Mouse (Mus musculus): ENCODE results near the gene 1700102P08Rik. TPM values are rescaled to one million over a fixed set of nuclear protein-coding genes. Genes with fewer than 3 reads are reported as not detected.

Gene 1700102P08Rik
- total RNA-seq, 2 experiments from 2014 or later, result 3.4 to 3.8 TPM

DNA sequence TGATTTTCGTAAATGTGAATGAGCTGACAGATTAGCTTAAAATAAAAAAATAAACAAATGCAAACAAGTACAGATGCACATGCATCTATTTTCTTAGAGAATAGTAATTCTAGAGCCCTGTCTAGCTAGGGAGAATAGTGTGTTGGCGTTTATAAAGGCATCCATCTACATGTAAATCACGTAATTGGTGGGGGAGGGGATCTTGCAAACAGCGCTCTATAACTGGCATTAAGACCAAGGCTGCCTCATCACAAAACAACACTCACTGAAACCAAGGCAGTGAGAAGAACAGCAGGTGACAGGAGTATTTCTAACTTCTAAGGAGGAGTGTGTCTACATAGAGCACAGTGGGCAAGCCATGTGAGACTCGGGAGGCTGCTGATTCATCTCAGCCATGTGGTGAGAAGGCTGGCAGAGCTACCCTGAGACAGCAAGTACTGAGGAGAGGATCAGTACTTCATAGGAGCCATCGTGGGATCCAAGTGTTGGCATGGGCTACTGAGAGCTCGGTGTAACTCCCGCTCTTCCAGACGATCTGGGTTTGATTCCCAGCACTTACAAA, 18.9 kb downstream of the 1700102P08Rik start:
- DNase-seq (ENCODE audit: low spot score in 2 of 2), result peak; percentile 67 to 75

DNA sequence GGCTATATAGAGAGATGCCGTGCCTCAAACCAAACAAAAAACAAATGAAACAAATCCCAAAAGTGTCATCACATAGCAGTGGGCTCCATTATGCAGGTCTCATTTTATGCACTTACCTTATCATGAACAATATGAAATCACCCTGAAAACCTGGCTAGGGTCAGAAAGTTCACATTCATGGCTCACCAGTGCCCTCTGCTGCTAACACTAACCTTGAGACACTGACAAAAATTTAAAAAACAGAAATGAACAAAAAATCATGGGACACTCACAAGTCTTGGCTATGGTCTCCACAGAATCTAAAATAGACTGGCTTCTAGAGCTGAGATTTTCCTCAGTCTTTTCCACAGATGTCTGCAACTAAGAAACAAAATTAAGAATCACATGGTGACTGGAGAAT, 19.6 kb downstream of the 1700102P08Rik start:
- DNase-seq (ENCODE audit: low spot score in 2 of 2), result peak in 1 of 2 experiments; percentile 36

- no peak for DNase-seq (ENCODE audit: low spot score in 2 of 2)
Measured at GRCm38 (mm10) chr9:108428384-108428783, 35.8 kb downstream of the 1700102P08Rik start, which contains the start of gene Ccdc36. TSS of gene Ccdc36 (minus strand) at chr9:108428484.

- no peak for DNase-seq (ENCODE audit: low spot score in 2 of 2)
Measured at GRCm38 (mm10) chr9:108431431-108432067, 38.9 kb downstream of the 1700102P08Rik start.

- no peak for DNase-seq (ENCODE audit: low spot score in 2 of 2)
Measured at GRCm38 (mm10) chr9:108436182-108436581, 43.6 kb downstream of the 1700102P08Rik start, which contains the start of gene BC048562. TSS of gene BC048562 (plus strand) at chr9:108436482.

DNA sequence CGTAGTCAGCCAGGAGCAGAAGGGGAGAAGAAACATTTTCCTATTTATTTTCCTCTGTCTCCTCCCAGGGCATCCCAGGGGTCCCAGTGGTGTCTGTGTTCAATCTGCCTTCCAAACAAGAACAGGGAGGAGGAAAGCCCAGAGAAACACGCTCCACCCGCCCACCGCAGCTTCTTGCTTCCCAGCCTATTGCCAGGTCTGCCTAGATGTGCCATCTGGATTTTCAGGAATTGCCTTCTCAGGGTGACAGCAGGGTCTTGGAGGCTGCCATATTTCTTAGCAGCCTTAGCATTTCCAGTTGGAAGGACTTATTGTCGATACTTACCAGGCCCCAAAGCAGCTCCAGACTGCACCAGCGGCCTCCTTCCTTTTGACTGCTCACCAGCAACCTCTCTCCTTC, 46.6 kb downstream of the 1700102P08Rik start:
- DNase-seq (ENCODE audit: low spot score in 2 of 2), result no peak

DNA sequence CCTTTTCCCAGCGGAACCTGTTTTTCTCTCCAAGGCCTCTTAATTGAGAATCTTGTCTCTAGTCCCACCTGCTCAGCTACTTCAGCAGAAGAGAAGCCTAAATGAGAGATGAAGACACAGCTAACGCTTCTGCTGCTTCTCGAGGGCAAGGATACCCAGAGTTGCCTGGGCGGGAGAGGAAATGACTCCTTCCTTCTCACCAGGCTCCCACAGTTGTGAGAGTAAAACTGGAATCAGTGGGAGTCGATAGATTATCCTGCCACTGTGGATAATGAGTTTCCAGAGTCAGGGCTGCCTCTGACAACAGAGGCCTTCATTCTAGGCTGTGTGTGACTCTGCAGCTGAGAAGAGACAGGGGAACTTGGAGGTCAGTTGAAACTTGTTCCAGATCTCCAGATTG, 47.9 kb downstream of the 1700102P08Rik start:
- DNase-seq (ENCODE audit: low spot score in 2 of 2), result peak; percentile 29 to 53

GRCm38 (mm10) chr9:108441236-108441919, 48.8 kb downstream of the 1700102P08Rik start:
- peak; percentile 36 to 49 for DNase-seq (ENCODE audit: low spot score in 2 of 2)

DNA sequence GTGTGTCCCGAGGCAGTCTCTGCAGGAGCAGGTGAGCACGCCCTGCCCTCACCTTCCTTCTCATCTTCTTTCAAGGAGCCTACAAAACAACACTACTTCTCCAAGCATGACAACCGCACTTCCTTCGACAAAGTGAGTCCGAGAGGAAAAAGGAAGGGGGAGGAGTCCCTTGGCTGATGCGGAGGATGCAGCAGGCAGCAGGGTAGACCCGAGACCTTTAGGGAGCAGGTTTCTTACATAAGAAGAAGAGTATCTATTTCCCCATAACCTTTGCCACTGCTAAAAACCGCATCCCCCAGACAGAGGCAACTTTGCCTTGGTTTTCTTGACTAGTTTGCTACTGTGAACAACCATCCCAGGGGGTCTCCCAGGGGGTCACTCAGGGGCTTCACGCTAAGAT, 52.5 kb downstream of the 1700102P08Rik start:
- no peak for DNase-seq (ENCODE audit: low spot score in 2 of 2)

GRCm38 (mm10) chr9:108449860-108450259, 57.3 kb downstream of the 1700102P08Rik start:
- DNase-seq (ENCODE audit: low spot score in 2 of 2), result peak; percentile 58 to 63

GRCm38 (mm10) chr9:108450292-108451169, 57.9 kb downstream of the 1700102P08Rik start:
- peak; percentile 60 to 72 for DNase-seq (ENCODE audit: low spot score in 2 of 2)

GRCm38 (mm10) chr9:108451170-108451493, 58.5 kb downstream of the 1700102P08Rik start:
- no peak for DNase-seq (ENCODE audit: low spot score in 2 of 2)

- DNase-seq (ENCODE audit: low spot score in 2 of 2), result no peak
Measured at GRCm38 (mm10) chr9:108451519-108452160, 59.0 kb downstream of the 1700102P08Rik start.

DNA sequence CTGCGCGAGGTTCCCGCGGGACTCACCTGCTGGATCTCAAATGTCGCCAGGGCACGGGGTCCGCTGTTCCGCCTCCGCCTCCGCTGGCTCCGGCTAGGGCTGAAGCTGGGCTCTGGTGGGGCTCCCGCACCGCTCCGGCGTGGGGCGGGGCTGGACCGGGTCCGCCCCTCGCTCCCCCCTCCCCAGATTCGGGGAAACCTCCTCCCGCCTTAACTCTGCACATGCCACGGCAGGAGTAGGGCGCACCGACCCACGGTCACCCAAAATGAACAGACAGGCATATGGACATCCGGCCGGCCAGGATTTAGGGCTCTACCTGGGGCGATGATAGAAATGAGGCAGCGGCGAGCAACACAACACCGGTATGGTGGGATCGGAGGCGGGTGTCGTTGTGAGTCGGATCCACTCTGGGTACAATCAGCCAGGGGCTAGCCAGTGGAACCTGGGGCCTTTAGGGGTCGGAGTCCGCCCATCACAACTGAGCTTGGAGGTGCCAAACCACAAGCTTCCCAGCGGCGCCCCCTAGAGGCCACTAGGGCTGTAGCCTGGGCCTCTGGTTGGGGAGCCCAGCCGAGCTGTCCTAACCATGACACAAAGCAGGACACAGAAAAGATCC, 59.8 kb downstream of the 1700102P08Rik start:
- DNase-seq (ENCODE audit: low spot score in 2 of 2), result peak; percentile 86 to 94

DNA sequence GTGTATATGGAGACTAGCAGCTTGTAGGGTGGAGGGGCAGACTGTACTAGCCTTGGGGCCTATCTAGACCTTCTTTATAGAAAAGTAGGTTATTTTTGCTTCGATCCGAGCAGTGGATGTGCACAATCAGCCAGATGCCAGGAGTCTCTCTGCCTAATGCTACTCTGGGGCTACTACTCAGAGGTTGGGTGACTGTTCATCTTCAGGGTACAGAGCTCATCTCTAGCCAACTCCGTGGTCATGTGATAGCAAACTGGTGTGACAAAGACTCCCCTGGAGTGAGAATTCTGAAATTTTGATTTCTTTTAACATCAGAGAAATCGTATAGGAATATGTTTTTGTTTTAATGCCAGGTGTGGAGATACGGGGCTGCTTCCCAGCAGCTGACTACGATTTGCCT, 60.3 kb downstream of the 1700102P08Rik start:
- no peak for DNase-seq (ENCODE audit: low spot score in 2 of 2)

DNA sequence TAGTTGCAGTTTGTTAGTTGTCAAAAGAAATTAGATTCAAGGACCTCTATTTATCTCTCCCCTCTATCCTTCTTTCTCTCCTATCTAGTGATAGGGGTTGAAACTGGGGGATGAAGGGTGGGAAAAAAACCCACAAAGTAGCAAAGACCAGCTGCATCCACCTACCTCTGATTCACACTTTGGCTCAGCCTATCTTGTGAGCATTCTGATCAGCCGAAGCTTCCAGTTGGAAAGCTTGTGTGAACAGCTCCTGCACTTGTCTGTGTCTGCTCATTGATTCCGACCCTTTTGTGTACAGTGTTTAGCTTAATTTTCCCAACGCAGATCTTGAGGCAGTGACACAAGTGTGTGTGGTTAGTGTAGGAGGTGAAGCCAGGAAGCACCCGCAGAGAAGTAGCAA, 60.9 kb downstream of the 1700102P08Rik start:
- DNase-seq (ENCODE audit: low spot score in 2 of 2), result no peak

GRCm38 (mm10) chr9:108454429-108454828, 61.8 kb downstream of the 1700102P08Rik start:
- DNase-seq (ENCODE audit: low spot score in 2 of 2), result no peak

DNA sequence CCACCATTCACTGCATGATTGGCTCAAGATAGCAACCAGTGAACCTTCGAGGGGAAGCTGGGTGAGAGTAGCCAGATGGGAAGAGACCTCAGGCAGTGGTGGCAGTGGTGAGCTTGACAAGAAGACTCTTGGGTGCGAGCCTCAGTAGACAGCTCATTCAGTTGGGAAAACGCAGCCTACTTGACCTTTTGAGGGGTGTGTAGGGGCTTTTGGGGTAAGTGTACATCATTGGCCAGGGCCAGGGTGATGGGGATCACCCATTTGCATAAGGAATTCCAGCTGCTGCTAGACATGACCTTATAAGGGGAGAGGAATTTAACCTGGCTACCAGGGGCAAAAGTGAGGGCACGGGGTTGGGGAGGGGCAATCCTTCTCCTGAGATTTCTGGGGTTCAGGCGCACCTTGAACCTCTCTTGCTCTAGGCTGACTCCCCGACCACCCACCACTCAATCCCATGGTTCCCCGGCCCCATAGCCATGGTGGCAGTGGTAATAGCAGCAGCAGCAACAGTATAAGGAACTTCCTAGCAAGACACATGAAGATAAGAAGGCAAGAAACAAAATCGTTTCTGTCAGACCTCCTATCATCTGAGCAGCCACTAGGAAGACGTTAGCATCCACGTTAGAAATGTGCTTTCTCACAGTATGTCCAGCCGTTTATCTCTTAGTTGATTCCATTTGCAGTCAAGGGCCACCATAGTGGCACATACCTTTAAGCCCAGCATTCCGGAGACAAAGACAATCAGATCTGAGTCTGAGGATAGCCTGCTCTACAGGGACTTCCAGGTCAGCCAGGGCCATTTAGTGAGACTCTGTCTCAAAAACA, 63.4 kb downstream of the 1700102P08Rik start:
- no peak for DNase-seq (ENCODE audit: low spot score in 2 of 2)

DNA sequence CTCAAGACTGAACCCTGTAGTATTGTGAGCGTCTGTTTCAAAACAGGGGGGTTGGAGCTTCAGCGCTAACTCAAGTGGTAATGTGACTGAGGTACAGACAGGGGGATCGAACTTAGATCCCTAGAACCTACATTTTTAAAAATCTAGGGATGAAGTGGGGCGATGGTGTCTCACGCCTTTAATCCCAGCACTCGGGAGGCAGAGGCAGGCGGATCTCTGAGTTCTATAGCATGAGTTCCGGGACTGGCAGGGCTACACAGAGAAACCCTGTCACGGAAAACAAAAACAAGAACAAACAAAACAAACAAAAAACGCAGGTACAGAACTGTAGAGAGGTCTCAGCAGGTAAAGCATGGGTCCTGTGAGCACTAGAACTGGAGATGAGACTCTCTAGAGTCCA, 64.3 kb downstream of the 1700102P08Rik start:
- no peak for DNase-seq (ENCODE audit: low spot score in 2 of 2)

- DNase-seq (ENCODE audit: low spot score in 2 of 2), result no peak
Measured at GRCm38 (mm10) chr9:108459939-108460318, 67.3 kb downstream of the 1700102P08Rik start.
